Mouse (Mus musculus) kidney, postnatal 10 days (tissue): ENCODE data around the gene Kif2c.

Experiments
- DNase-seq: peaks from one replicate; pipeline ENCODE4 v3.0.0; 2021; ENCODE audit warnings: mixed read lengths

Kif2c gene

GRCm38 (mm10) chr4:117134601-117134995 is 47.8 kb downstream of the Kif2c start:
- no peak for DNase-seq

- peak; percentile 98 for DNase-seq
These were observed 48.4 kb downstream of the Kif2c start, which contains the start of gene Plk3 for GRCm38 (mm10) chr4:117133817-117134600. Gene Plk3 (minus strand): TSS chr4:117133963.

DNA sequence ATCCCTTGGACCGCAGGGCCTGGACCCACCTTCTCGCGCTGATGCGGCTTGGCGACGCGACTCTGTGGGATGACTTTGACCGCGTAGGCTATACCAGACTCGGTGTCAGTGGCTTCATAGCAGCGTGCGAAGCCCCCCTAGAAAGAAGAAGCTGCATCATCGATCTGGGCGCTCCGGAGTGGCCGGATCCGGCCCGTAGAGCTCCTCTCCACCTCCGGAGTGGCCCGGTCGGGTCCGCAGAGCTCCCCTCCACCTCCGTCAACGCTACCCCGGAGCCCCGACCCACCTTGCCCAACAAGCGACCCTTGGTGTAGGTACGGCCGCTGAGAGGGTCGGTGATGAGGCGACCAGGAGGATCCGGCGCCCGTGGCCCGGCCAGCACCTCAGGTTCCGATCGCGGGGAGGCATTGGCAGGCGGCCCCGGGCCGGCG is 49.1 kb downstream of the Kif2c start:
- DNase-seq: no peak

DNA sequence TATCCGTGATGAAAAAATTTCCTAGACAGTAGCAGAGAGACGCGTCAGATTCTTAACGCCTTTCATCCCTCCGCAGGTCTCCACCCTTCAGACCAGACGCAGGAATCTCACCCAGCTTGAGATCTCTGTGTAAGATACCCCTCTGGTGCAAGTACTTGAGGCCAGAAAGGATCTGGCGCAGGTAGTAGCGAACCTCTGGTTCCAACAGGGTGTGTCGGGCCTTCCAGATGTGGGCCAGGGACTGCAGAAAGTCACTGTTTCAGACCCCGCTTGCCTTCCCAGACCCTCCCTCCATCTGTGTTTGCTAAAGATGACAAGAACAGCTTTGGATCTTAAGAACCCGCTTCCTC is 49.7 kb downstream of the Kif2c start:
- DNase-seq: no peak

GRCm38 (mm10) chr4:117131890-117132793 is 50.3 kb downstream of the Kif2c start:
- DNase-seq: no peak

DNA sequence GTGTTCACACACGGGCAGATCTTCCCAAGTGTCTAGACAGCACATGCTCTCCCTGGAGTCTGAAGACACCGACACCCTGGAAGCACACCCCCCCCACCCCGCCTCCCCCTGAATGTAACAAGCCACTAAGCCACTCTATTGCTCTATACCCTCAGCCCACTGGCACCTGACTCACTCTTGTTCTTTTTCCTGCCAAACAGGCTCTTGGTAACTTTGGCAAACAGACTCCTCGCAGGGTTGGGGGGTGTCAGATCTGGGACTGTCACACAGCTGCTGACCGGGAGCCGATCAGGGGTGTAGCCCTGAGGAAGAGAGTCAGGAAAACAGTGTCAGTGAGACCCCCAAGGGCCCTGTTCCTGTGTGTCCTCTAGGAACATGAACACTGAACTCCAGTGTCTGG is 51.2 kb downstream of the Kif2c start:
- DNase-seq: no peak

GRCm38 (mm10) chr4:117130790-117131189 is 51.6 kb downstream of the Kif2c start:
- DNase-seq: no peak

- DNase-seq: no peak
These were observed 54.3 kb downstream of the Kif2c start for GRCm38 (mm10) chr4:117127991-117128686.

GRCm38 (mm10) chr4:117126675-117127290 is 55.7 kb downstream of the Kif2c start, which contains the start of gene Tctex1d4:
Gene Tctex1d4 (plus strand): TSS chr4:117126794.
- no peak for DNase-seq

DNA sequence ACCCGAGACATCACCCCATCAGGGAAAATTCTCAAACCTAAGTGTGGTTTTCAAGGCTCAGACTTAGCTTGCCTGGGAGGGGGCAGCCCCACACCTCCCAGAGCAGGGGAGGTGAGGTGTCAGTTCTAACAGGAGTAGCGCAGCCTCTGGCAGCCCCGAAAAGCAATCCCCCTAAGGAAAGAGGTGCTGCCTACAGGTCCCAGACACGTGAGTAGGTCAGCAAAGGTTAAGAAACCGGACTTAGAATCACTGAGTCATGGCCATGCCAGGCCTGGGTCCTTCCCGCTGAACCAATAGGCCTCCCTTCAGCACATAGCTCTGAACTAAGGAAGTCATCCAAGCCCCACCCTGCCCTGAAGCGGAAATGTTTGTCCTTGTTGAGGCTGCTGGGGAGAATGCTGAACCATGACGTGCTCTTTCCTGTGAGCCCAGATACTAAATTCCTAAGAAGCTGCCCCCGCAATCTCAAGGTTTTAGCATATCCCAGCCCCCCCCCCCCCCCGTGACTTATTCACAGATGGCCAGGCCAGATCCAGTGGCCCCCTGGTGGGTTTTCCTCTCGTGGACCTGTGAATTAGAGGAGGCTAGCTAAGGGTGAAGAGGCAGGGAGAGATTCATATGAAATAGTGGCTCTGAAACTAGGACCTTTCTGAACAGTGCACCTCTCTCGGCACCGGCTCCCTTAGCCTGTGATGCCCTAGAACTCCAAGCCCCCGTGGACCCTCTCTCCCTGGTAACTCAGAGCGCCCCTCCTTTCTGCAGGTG is 56.3 kb downstream of the Kif2c start:
- peak; percentile 85 for DNase-seq

GRCm38 (mm10) chr4:117125348-117125909 is 57.0 kb downstream of the Kif2c start, which contains the start of gene Btbd19:
Gene Btbd19 (minus strand): TSS chr4:117125725.
- DNase-seq: peak; percentile 89

GRCm38 (mm10) chr4:117124518-117125347 is 57.7 kb downstream of the Kif2c start:
- DNase-seq: peak; percentile 63

DNA sequence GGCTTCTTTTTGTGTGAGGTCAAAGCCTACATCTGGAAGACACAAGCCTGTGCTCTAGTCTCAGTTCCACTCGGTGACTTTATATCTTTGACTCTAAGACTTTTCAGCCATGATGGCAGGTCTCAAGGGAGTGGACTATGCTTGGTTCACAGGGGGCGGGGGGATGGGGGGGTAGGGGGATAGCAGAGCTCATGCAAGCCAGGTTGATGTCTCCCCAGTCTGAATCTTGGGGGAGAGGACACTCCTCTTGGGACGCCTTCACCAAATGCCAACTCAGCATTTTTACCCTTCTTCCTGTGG is 58.3 kb downstream of the Kif2c start:
- no peak for DNase-seq

DNA sequence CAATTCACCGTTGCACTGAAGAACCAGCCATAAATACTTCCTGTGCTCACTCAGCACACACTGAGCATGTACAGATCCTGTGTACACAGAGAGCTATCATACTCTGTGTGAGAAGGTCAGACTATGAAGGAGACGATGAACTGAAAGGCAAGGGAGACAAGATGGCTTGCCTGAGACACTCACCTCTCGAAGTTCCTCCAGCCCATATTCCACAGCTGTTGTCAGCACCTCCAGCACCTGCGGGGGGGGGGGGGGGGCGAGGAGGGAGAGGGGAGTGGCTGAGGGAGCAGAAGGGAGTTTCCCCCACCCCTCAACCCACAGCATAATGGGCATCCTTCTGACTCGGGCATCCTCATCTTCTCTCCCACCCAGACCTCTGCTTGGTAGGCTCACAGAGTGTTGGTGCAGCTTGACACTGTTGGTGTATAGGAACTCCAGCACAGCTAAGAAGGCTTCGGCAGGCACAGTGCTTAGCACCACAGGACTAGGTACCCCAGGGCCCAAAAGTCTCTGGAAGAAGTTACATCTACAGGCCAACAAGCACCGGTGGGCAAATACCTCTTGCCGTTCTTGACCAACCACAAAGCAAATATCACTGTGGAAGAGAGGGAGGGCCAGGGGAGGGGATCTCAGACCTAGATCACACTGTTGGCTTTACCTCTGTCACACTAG is 58.8 kb downstream of the Kif2c start:
- no peak for DNase-seq

GRCm38 (mm10) chr4:117122209-117122608 is 60.2 kb downstream of the Kif2c start:
- no peak for DNase-seq

DNA sequence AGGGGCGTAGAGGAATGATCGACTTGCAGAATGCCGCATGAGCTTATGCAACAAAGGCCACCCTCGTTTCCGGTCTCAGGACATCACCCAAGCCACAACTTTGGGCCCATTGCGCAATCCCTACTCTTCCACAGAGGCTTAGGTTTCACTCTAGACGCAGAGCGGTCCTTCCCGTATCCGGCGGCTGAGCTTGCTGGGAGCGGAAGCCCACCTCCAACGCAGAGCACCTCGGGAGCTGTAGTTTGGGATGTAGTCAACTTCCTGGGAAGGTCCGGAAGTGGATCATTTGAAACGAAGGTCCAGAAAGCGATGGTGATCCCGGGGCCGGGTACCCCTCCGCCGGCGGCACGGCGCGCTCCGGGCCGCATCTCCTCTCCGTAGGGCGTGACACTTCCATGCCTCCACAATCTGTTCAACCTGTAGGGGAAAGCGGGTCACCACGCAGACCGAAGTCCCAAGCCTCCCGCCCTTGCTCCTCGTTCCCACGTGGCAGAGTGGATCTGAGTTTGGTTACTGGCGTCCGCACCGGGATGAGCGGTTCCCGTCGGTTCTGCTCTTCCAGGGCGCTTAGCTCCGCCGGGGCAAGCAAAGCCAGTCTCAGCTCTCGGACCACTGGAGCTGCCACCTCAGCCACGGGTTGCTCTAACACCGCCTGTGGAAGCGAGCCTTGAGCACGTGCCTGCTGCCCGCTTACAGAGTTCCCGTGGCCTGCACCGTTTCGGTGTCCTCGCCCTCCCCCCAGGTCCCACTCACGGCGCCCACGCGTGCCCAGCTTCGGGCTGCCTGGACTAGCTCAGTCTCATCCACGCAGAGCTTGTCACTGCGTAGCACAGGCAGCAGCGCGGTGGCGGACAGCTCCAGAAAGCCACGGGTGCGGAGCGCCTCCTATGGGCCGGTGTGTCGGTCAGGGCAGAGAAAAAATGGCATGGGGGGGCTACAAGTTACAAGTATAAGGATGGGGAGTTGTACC is 61.7 kb downstream of the Kif2c start:
- peak; percentile 96 for DNase-seq

DNA sequence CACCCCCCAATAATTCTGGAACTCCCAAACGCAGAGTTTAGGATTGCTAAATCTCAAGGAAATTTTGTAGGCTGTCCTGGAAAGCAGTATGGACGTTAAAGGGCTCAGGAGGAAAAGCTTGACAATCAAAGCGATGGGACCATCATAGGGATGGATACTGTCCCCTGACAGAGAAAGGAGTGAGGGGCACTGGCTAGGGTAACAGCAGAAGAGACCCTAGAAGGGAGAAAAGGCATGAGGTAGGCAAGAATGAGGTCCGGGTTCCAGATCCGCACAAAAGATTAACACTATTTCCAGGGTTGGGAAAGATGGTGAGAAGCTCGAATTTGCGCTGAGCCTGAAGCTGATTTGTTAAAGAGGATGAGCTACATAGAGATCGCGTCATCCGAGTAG is 62.4 kb downstream of the Kif2c start:
- no peak for DNase-seq

DNA sequence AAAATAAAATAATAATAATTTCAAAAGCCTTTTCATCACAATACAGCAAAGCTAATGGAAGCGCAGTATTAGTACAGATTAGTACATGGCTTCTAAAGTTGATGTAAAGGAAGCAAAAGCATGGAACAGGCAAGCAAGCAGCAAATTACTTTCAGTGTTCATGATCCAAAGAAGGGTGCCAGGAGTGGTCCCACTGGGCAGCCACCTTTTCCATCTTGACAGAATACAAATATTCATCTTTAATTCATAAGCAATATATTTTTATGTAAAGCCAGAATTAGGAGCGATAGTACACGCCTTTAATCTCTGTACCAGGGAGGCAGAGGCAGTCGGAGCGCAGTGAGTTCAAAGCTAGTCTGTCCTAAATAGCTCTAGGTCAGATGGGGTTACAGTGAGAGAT is 62.8 kb downstream of the Kif2c start:
- no peak for DNase-seq

DNA sequence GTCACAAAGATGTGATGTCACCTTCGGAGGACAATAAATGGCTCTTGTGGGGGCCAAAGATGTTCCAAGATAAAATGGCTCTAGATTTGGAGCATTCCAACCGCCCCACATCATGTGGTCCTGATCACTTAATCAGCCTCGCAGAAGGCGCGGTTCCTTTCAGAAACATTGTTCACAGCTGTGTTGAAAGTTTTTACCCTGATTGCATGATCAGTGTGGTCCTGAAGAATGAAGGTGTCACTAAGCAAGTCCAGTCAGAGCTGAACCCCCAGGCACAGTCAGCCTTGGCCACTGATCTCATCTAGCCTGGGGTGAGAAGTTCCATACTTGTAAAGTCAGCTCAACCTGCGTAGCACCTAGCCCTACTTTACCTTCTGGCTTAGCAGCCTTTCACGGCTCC is 64.5 kb downstream of the Kif2c start:
- DNase-seq: no peak
